Mouse (Mus musculus) limb, embryonic 14.5 days (tissue): Measurements from ENCODE around the gene Inpp5a. TPM values are rescaled to one million over a fixed set of nuclear protein-coding genes. Genes with fewer than 3 reads are reported as not detected.

ENCODE experiments used
- ATAC-seq: fragments of 200-750 bp; cut with Nextera tagmentation; 2 replicates; pipeline ENCODE4 v1.8.0; 2017; ENCODE audit warnings: low read depth, moderate number of reproducible peaks, moderate TSS enrichment; ENCODE audit not compliant: low FRiP score
- DNase-seq: peaks from one replicate; pipeline ENCODE4 v3.0.0-alpha.2; 2015; ENCODE audit warnings: low spot score
- H3K27ac ChIP-seq: fragments of 300-500 bp; sonication (generic); replicated peaks from 2 replicates; pipeline ENCODE4 v1.5.1; 2014; ENCODE audit warnings: low read depth, mild to moderate bottlenecking, low read length, moderate library complexity, mixed read lengths
- H3K27me3 ChIP-seq: fragments of 300-500 bp; sonication (generic); 2 replicates; pipeline ENCODE4 v1.6.1; 2014; ENCODE audit warnings: low read length, mixed read lengths; ENCODE audit not compliant: control insufficient read depth, insufficient read depth
- H3K36me3 ChIP-seq: fragments of 300-500 bp; sonication (generic); 2 replicates; pipeline ENCODE4 v1.6.1; 2014; ENCODE audit warnings: mild to moderate bottlenecking, low read length, moderate library complexity, mixed read lengths; ENCODE audit not compliant: control insufficient read depth, insufficient read depth
- H3K4me1 ChIP-seq: fragments of 300-500 bp; sonication (generic); 2 replicates; pipeline ENCODE4 v1.6.1; 2014; ENCODE audit warnings: antibody characterized with exemption, low read length, mixed read lengths; ENCODE audit not compliant: control insufficient read depth, insufficient read depth
- H3K4me2 ChIP-seq: fragments of 300-500 bp; sonication (generic); replicated peaks from 2 replicates; pipeline ENCODE4 v1.6.1; 2014; ENCODE audit warnings: low read depth, mild to moderate bottlenecking, low read length, moderate library complexity; ENCODE audit not compliant: severe bottlenecking
- H3K4me3 ChIP-seq: fragments of 300-500 bp; sonication (generic); replicated peaks from 2 replicates; pipeline ENCODE4 v1.5.1; 2014; ENCODE audit warnings: low read length
- H3K9ac ChIP-seq: fragments of 300-500 bp; sonication (generic); 2 replicates; pipeline ENCODE4 v1.6.1; 2014; ENCODE audit warnings: mild to moderate bottlenecking, low read depth, low read length, moderate library complexity; ENCODE audit not compliant: severe bottlenecking
- H3K9me3 ChIP-seq: fragments of 300-500 bp; sonication (generic); 2 replicates; pipeline ENCODE4 v1.6.1; 2016; ENCODE audit warnings: low read length; ENCODE audit not compliant: control insufficient read depth
- POLR2A ChIP-seq: fragments of 200-500 bp; IDR thresholded peaks from 2 replicates; pipeline ENCODE4 v1.8.0; 2012; ENCODE audit warnings: inconsistent platforms, mild to moderate bottlenecking, moderate library complexity, borderline replicate concordance; ENCODE audit not compliant: insufficient read depth, insufficient read length; ENCODE audit errors: extremely low read depth
- WGBS: fragments of 180-500 bp; shearing (Covaris S2); extraction: QIAGEN DNeasy Blood & Tissue Kit; methylation state at CpG from one replicate; pipeline ENCODE4 v1.1.7; 2014; 5-methylcytosine and 5-hydroxymethylcytosine counted together
- polyA plus RNA-seq, 2 experiments: library from polyadenylated mRNA; depleted of rRNA in 1 of 2; stranded (reverse) in 1 of 2; unstranded in 1 of 2; fragments of >200 nt; fragmentation: Nextera tagmentation in 1 of 2; extraction: Ambion mirVana in 1 of 2; gene quantifications; 2 replicates each; pipeline versions ENCODE4 v1.2.1 to v1.2.3; 2012 to 2014

The Inpp5a gene
- polyA plus RNA-seq, 2 experiments, result 29.0 to 39.7 TPM

DNA sequence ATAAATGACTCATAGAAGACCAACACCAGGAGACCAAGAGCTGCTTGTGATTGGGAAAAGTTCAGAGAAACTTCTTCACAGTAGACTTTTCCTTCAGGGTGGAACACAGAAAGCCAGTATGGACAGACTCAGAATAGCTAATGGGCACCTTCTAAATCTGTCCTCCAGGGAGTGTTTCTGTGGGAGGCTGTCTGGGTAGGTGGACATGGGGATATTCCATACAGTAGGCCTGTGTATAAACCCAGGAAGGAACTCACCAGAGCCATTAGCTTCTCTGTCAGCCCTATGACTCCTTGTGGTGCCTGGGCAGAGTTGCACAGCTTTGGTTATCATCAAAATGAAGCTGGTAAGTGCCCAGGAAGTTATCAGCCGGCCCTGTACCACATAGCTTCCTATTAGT is 151.7 kb downstream of the Inpp5a start:
- Histone ChIP-seq H3K4me2 (no peak overlapping the region), H3K36me3 (peaks cover 36% of the 10 kb centered on the region), H3K27me3 (no peaks in the 10 kb centered on the region), H3K27ac (no peak overlapping the region), H3K9ac (no peak overlapping the region), H3K9me3 (no peaks in the 10 kb centered on the region), H3K4me3 (no peak overlapping the region), H3K4me1 (peaks cover 3% of the 10 kb centered on the region; the same call in 1 of the 2 replicates)
- DNase-seq, result no peak
- ATAC-seq, result no peak
- 67% methylated on average over 1 of the region's 1 CpGs for WGBS
- TF ChIP-seq POLR2A, result no peak

DNA sequence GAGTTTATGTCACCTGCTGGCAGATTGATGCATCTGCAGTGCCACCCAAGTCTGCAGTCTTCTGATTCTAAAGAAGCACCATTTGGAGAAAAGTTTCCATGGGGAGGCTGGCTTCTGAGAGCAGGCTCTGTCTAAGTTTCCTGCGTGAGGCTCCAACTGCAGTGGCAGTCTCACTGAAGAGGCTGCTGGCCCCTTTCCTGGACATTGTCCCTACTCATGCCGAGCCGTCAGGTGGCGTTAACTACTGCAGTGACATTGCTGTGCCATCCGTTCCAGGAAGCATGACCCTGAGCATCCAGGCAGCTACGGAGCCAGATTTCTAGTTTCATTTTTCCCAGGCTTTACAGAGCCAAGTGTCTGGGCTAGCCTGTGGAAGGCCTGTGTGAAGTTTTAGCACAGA is 152.5 kb downstream of the Inpp5a start:
- no peak for ATAC-seq
- H3K4me1 ChIP-seq, result peaks cover 3% of the 10 kb centered on the region; the same call in 1 of the 2 replicates
- H3K4me3 ChIP-seq, result no peak overlapping the region
- H3K27me3 ChIP-seq, result no peaks in the 10 kb centered on the region
- H3K9ac ChIP-seq, result no peak overlapping the region
- no peak for TF ChIP-seq POLR2A
- 85% methylated on average over 6 of the region's 6 CpGs for WGBS
- no peak for DNase-seq
- no peak overlapping the region for H3K27ac ChIP-seq
- H3K36me3 ChIP-seq, result peaks cover 32% of the 10 kb centered on the region
- no peak overlapping the region for H3K4me2 ChIP-seq
- H3K9me3 ChIP-seq, result no peaks in the 10 kb centered on the region

DNA sequence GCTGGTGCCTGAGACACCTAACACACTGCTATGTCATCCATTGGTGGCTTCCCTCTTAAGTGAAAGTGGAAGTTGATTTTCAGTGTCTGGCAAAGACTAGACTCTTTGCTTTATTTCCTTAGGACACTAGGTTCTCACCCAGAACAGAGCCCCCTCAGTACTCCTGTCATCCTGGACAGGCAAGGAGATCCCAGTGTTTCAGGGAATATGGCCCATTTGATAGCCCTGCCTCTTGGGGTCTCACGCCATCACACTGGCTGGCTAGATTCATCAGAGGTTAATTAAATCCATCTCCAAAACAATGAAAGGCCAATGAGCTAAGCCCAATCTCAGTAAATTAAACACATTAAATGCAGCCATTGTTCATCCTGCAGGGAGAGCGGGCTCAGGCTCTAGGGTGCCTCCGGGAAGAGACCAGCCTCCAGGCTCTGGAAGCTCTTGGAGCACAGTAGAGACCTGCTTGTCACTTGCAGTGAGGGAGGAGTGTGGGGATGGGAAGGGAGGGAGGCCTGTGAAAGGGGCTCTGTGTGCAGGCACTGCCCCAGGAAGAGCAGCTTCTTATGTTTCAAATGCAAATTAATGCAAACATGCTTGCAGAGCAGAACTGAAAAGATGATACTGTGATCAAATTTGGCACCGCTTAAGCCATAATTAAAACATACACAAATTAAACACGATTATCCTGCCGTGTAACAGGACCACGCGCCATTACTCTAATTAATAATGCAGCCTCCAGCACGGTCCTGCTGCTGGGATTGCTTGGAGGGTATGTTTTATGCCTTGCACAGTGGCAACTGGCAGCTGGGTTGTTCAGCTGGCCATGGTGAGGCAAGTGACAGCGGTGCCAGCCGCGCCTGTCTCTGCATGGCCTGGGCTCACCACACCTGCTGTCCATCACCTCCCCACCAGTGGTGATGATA is 156.1 kb downstream of the Inpp5a start:
- Histone ChIP-seq H3K36me3 (peaks cover 19% of the 10 kb centered on the region), H3K4me3 (no peak overlapping the region), H3K4me2 (no peak overlapping the region), H3K4me1 (peaks cover 3% of the 10 kb centered on the region; the same call in 1 of the 2 replicates), H3K9ac (no peak overlapping the region), H3K9me3 (no peaks in the 10 kb centered on the region), H3K27me3 (no peaks in the 10 kb centered on the region), H3K27ac (no peak overlapping the region)
- ATAC-seq (no peak), DNase-seq (no peak)
- WGBS, result 61% methylated on average over 12 of the region's 12 CpGs
- no peak for TF ChIP-seq POLR2A

DNA sequence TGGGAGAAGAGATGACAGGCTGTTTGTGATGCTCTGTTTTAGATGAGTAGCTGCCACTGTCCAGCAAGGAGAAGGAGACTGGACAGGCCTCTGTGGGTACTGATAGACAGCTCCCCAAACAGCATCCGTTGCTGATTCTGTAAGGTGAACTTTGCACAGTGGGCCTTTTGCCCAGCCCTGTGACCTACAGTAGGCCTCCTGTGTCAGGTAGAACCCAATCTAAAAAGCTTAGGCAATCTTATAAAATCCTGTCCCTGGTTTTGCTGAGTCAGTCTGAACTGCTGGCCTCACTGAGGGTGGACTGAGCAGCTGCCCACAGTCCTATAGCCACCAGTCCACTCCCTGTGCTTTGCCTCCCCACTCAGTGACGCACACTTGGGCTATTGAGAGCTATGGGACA is 158.4 kb downstream of the Inpp5a start:
- Histone ChIP-seq H3K36me3 (peaks cover 13% of the 10 kb centered on the region), H3K27ac (no peak overlapping the region), H3K9me3 (no peaks in the 10 kb centered on the region), H3K9ac (no peak overlapping the region), H3K4me3 (no peak overlapping the region), H3K27me3 (no peaks in the 10 kb centered on the region), H3K4me2 (no peak overlapping the region), H3K4me1 (peaks cover 3% of the 10 kb centered on the region; the same call in 1 of the 2 replicates)
- DNase-seq, result no peak
- no peak for TF ChIP-seq POLR2A
- WGBS, result 93% methylated on average over 2 of the region's 2 CpGs
- no peak for ATAC-seq

DNA sequence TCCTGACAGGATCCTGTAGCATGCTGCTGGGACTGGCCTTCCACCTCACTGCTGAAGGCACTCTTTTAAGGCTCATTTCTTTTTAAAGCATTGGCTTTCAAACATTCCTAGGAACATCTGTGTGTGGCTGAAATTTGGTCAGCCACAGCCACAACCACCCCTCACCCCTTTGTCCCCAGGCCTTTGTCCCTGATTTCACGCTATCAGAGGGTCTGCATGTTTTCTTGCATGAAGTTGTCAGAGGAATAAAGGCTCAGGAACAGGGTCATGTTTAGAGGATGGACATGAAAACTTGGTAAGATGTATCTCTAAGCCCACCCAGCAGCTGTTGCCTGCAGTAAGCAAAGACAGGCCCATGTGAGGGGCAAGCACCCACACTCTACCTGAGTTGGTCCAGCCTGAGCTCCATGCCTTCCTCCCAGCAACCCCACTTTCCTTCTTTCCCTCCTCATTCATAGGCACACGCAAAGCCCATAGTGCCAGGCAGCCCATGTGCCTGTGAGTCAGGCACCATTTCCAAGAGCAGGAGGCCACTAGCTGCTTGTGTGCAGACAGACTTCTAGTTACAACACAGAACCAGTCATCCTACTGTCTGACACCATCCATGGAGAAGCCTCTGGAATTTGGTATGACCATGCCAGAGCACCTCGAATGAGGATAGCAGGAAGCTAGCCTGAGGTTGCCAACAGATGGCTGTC is 161.3 kb downstream of the Inpp5a start:
- TF ChIP-seq POLR2A, result no peak
- no peaks in the 10 kb centered on the region for H3K9me3 ChIP-seq
- ATAC-seq, result no peak
- DNase-seq, result no peak
- no peak overlapping the region for H3K4me2 ChIP-seq
- H3K27me3 ChIP-seq, result no peaks in the 10 kb centered on the region
- no peaks in the 10 kb centered on the region for H3K4me1 ChIP-seq
- no peak overlapping the region for H3K4me3 ChIP-seq
- no peak overlapping the region for H3K27ac ChIP-seq
- H3K36me3 ChIP-seq, result peaks cover 3% of the 10 kb centered on the region
- WGBS, result 78% methylated on average over 3 of the region's 3 CpGs
- H3K9ac ChIP-seq, result no peak overlapping the region
